Mouse (Mus musculus) R1 (cell line): ENCODE measurements around the gene Olfr466.

Experiments
- DNase-seq: peaks from one replicate; pipeline ENCODE4 v3.0.0-alpha.2; 2018; ENCODE audit warnings: low read depth, low spot score

Gene Olfr466

DNA sequence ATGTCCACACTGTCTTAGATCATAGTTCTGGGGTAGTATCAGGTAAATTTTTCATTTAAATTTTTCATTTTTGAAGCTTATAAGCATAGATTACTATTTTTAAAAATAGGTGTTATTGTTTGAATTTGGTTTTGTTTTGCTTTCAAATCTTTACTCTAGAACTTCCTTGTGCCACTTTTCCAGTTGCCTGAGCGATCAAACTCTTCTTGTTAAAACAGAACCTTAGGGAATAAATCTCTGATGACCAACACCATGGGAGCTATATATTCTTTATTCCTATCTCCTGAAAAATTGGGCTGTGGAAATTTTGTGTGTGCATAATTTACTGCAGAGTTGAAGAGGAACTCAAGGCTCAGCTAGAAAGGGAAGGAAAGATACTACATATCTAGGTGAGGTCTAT is at the start of gene Olfr466:
TSS of gene Olfr466 (plus strand) at position 301 of the 400 bp plus-strand sequence.
- no peak for DNase-seq

DNA sequence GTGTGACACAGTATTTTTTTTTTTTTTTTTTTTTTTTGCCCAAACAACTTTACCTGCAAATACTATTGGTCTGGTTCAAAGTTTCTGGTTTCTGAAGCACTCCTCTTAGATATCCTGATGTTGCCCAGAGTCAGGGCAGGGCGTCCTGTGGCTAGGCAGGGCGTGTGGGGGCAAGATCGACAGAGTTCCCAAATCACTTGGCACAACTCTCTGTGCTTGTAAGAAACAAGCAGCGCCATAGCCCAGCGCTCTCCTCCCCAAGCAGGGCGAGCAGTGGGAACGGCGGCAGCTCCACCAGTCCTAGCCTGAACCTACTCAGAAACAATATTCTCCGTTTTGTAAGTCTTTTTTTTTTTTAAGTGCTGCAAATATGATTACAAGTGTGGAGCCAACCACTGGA is 49.4 kb upstream of the Olfr466 start:
- no peak for DNase-seq

DNA sequence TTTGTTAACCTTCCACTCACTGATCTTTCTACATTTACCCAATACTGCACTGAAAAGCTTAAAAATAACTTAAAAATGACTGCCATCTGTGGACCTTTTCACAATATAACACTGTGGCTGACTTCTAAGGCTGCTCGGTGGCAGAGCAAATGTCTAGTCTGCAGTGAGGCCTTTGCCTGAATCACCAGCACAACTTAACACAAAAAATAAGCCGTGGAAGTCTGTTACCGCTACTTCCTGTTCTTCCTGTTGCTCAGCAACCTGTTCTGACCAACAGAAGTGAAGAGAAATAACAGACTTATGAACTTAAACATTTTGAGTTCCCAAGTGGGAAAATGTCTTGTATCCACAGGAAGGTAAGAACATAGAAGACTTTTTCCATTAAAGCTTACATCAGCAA is 48.8 kb upstream of the Olfr466 start:
- DNase-seq, result no peak

DNA sequence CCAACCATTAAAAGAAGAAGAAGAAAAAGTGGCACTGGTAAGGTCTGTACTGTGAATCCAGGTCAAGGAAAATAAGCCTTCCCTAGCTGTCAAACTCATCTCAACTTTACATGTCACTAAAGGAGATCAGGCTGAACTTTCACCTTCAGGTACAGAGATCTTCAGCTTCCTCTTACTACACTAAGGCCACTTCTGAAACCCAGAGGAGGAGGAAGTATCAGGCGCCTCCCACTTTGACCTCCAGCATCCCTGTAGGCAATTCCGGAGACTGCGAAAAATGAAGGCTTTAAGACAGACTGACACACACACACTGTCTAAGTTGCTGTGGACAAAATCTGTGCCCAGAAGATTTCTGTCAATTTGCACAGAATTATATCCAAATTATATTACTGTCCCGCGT is 38.1 kb upstream of the Olfr466 start:
- DNase-seq, result peak; percentile 70

DNA sequence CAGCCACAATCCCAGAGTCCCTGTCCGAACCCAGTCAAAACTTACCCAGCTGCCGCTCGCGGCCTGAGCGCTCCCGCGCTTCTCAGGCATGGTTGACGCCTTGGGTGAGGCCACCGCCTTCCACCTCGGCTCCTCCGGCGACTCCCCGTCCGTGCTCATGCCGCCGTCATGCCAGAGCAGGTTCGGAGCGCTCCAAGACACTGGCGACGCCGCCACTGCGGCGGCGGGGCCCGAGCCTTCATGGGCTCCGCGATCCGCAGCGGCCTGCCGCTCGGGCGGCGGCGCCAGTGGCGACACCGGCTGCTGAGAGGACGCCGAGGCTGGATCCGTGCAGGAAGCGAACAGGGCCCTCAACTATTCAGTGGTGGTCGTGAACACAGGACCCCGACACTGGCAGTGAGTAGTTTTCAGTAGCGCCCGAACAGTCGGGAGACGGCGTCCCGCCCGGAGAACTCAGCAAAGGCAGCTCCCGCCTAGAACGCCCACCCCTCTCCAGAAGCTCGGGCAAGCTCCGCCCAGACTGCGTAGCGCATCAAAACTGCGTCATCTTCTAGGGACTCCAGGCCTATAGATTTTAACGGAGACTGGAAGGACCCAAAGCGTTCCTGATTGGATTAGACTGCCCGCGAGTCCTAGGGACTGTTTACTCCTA is 37.5 kb upstream of the Olfr466 start, which contains the start of gene Mfsd14b:
TSS of gene Mfsd14b (minus strand) at position 517 of the 652 bp plus-strand sequence.
- DNase-seq, result peak; percentile 99

DNA sequence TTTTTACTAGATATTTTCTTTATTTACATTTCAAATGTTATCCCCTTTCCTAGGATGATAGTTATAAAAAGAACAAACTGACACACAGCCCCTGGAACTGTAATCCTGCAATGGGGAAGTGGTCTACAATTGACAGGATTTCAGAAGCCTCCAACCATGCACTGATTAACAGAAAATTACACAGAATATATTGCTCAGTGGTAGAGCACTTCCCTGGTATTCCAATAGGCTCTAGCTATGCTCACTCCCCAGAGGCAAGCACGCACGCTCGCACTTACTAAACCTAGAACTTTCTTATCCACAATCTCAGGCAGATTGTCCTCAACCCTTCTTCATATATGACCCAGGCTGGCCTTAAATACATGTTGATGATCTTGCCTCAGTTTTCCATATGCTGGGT is 36.8 kb upstream of the Olfr466 start:
- no peak for DNase-seq

DNA sequence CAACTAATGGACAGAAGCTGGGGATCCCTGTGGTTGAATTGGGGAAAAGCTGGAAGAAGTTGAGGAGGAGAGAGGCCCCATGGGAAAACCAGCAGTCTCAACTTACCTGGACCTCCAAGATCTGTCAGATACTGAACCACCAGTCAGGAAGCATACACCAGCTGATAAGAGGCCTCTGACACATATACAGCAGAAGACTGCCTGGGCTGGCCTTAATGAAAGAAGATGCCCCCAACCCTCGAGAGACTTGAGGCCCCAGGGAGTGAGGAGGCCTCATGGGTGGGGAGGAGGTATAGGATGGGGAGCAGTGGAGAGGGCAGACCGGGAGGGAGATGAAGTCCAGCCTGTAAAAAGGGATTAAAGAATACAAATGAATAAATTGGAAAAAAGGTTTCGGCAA is 29.1 kb upstream of the Olfr466 start:
- DNase-seq, result no peak

DNA sequence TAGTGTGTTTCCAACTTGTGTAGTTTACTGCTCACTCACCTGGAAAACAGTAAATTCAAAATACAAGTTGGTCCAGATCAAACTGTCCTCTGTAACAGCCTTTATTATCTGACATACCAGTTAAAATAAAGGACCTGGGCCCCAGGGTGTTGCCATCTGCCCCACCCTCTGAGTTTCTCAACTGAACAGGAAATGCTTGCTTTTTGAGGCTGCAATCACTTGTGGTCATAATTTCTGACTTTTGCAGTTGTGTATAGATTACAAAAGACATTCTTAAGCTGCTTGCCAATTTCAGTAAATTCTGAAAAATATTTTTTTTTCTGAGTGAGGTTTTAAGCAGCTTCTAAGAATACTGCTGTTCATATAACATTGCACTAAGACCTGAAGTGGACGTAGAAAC is 27.9 kb upstream of the Olfr466 start:
- no peak for DNase-seq

DNA sequence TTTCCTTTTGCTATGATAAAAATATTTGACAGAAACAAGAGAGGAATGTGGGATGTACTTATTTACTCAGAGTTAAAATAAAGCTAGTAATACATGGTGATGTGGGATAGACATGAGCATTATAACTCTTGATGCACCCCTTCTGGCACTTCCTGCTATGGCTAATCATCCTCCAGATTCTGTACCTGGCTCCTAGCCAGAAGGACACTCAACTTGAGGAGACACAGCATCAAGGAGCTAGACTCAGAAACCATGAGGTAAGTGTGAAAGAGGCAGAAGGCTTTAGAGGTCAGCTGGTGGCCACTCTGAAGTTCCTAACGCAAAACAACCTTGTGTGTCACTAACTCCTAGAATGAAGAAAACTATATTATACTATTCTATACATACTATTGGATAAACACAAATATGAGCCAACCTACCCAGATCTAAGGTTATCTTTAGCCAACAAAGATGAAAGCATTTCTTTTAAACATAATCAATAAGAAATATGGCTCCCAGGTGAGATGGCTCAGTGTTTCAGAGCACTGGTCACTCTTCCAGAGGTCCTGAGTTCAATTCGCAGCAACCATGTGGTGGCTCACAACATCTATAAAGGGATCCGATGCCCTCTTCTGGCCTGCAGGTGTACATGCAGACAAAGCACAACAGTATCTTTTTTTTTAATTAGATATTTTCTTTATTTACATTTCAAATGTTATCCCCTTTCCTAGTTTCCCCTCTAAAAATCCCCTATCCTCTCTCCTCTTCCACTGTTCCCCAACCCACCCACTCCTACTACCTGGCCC is 22.8 kb upstream of the Olfr466 start:
- DNase-seq, result peak; percentile 50

DNA sequence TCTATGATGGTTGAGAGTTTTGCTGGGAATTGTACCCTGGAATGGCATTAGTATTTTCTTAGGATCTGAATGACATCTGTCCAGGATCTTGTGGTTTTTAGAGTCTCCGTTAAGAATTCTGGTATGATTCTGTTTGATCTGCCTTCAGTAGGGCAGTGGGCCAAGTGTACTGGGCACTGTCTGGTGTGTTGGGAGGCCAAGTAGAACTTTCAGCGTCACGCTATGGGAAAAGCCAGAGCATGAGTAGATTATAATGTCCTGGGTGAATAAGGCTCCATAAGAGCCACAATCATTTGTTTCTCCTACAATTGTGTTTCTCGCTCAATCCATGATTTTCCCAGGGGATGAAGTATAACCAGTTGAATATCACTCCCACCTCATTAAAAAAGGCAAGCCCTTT is 12.3 kb upstream of the Olfr466 start, which contains the start of gene Olfr465-ps1:
TSS of gene Olfr465-ps1 (plus strand) at position 301 of the 400 bp plus-strand sequence.
- no peak for DNase-seq

DNA sequence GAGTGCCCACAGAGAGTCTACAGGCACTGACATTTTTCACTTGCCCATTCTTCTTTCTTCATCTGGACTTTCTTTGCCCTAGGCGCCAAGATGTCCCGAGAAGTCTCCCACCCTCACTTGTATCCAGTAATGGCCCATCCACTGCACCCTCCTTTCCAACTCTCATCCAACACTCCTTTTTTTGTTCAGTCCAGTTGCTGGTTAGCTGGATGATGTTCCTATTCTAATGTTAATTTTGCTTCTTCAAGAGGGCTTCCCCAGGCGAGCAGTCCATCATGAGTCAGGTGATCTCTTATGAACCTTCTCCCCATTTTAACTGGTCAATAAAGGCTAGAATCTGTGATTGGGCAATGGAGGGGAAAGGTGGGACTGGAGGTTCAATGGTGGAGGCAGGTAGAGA is 24.1 kb downstream of the Olfr466 start:
- peak; percentile 65 for DNase-seq

DNA sequence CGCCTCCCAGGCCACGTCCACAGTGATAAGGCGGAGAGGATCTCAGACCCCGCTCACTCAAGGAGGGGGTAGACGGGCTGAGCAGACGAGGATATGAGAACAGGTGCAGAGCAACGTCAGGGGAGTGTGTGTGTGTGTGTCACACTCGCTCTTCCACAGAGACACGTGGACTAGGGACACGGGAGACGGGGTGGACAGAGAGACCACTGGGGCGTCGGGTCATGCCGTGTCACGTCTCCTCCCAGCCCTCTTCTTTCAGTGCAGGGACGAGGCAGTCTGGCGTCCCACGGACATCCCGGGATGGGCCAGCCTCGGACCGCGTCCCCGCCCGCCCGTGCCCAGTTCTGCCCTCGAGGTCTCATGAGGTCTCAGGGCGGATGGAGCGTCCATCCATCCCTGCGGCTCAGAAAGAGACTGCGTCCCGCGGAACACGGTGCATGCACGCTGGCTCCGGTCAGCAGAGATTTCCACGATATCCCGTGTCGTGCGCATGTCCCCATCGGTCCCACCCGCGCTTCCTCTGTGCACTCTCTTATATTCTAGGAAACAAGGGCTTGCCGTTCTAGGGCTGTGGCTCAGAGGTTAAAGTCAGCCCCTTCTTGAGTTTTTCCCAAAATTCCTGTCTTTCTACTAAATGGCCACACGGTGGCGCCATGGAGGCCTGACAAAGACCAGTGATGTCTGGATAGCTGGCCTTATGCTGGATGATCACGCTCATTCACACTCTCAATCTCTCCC is 25.9 kb downstream of the Olfr466 start:
- DNase-seq, result peak; percentile 86

DNA sequence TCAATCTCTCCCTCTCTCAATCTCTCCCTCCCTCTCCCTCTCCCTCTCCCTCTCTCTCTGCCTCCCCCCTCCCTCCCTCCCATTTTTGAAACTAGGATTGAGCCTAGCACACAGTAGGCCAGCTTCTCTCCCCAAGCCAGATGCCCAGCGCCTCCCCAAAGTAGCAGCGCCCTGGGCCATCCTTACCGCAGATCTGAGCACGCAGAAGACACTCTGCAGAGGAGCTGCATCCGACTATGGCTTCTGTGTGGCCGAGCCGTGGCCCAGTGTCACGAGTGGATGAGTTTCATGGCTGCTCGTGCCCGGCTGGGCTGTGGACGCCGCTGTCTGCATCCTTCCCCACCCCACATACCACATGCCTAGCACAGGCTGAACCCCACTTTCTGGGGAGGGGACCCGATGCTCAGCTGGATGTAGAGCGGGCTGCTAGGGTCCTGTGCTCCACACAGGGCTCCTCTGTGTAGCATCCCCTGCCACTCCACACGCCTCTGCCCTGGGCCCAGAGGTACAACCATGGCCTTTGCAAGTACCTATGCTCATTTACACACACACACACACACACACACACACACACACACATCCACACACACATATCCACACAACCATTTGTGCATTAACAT is 26.5 kb downstream of the Olfr466 start:
- no peak for DNase-seq

DNA sequence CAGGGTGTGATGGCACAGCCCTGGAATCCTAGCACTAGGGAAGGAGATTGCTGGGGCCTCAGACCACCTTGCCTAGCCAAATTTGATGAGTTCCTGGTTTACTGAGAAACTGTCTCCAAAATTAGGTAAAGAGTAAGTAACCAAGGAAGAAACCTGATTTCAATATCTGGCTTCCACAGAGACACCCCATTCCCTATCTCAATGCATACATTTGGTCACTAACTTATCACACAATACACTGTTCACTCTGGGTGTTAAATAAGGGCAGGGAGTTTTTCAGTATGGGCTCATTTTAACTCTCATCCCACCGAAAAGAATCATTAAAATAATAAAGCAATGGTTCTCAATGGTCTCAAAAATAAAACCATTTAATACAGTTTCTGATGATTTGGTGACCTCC is 50.6 kb downstream of the Olfr466 start:
- no peak for DNase-seq
